Mouse (Mus musculus) cerebellum, adult 2 months (tissue): ENCODE results near the gene Runx2.

Experiments used
- CTCF ChIP-seq: fragments of 200-500 bp; IDR thresholded peaks from 2 replicates; pipeline ENCODE4 v1.5.1; 2011; ENCODE audit warnings: low read depth, mild to moderate bottlenecking, control low read depth, low read length, moderate library complexity, borderline replicate concordance; ENCODE audit not compliant: insufficient read depth
- POLR2A ChIP-seq: fragments of 200-500 bp; IDR thresholded peaks from 2 replicates; pipeline ENCODE4 v1.6.1; 2011; ENCODE audit warnings: low read length, control low read depth, borderline replicate concordance; ENCODE audit not compliant: insufficient read depth

- TF ChIP-seq CTCF (no peak), POLR2A (no peak)
Measured at GRCm38 (mm10) chr17:44557199-44558111, 257.1 kb downstream of the Runx2 start.
